Mouse (Mus musculus) neural tube, embryonic 10.5 days (tissue): ENCODE measurements at regions not wholly inside any gene's neighbourhood (a gene's known extent, or its start where the extent isn't known, plus 50 kb on each side); places are given as distances from the start of the nearest gene placed in this dataset.

Source experiments
- DNase-seq: peaks from one replicate; pipeline ENCODE4 v3.0.0-alpha.2; 2017; ENCODE audit warnings: low spot score; ENCODE audit errors: extremely low spot score

GRCm38 (mm10) chr7:70767697-70768096 is 401.2 kb upstream of the Nr2f2 start:
- no peak for DNase-seq

- DNase-seq: no peak
Measured at GRCm38 (mm10) chr7:70756676-70757075, 390.1 kb upstream of the Nr2f2 start.

- DNase-seq: no peak
Measured at GRCm38 (mm10) chr7:70754826-70755225, 388.3 kb upstream of the Nr2f2 start.

- DNase-seq: peak; percentile 32
Measured at GRCm38 (mm10) chr7:70752802-70753218, 386.3 kb upstream of the Nr2f2 start.

- no peak for DNase-seq
Measured at GRCm38 (mm10) chr7:70748884-70749283, 382.3 kb upstream of the Nr2f2 start.

- DNase-seq: no peak
Measured at GRCm38 (mm10) chr7:70748345-70748744, 381.8 kb upstream of the Nr2f2 start.

- DNase-seq: no peak
Measured at GRCm38 (mm10) chr7:70744296-70744695, 377.8 kb upstream of the Nr2f2 start.

GRCm38 (mm10) chr7:70735591-70735990 is 369.1 kb upstream of the Nr2f2 start:
- no peak for DNase-seq

GRCm38 (mm10) chr7:70733501-70733900 is 367.0 kb upstream of the Nr2f2 start:
- DNase-seq: peak; percentile 7

- DNase-seq: no peak
Measured at GRCm38 (mm10) chr7:70729896-70730295, 363.4 kb upstream of the Nr2f2 start.

- no peak for DNase-seq
Measured at GRCm38 (mm10) chr7:70718149-70718765, 351.7 kb upstream of the Nr2f2 start.

GRCm38 (mm10) chr7:70717608-70718007 is 351.1 kb upstream of the Nr2f2 start:
- DNase-seq: no peak

GRCm38 (mm10) chr7:70716811-70717458 is 350.4 kb upstream of the Nr2f2 start:
- DNase-seq: no peak

GRCm38 (mm10) chr7:70712141-70712540 is 345.6 kb upstream of the Nr2f2 start:
- no peak for DNase-seq

- no peak for DNase-seq
Measured at GRCm38 (mm10) chr7:70706281-70706680, 339.7 kb upstream of the Nr2f2 start.

- no peak for DNase-seq
Measured at GRCm38 (mm10) chr7:70703784-70704183, 337.2 kb upstream of the Nr2f2 start.

- no peak for DNase-seq
Measured at GRCm38 (mm10) chr7:70700461-70700860, 333.9 kb upstream of the Nr2f2 start.

- DNase-seq: no peak
Measured at GRCm38 (mm10) chr7:70699391-70699790, 332.9 kb upstream of the Nr2f2 start.

GRCm38 (mm10) chr7:70698986-70699385 is 332.5 kb upstream of the Nr2f2 start:
- no peak for DNase-seq

- DNase-seq: no peak
Measured at GRCm38 (mm10) chr7:70692160-70692559, 325.6 kb upstream of the Nr2f2 start.

GRCm38 (mm10) chr7:70690845-70691244 is 324.3 kb upstream of the Nr2f2 start:
- DNase-seq: no peak

GRCm38 (mm10) chr7:70669065-70669464 is 302.5 kb upstream of the Nr2f2 start:
- DNase-seq: no peak

- no peak for DNase-seq
Measured at GRCm38 (mm10) chr7:70660162-70660561, 293.6 kb upstream of the Nr2f2 start.
